Mouse (Mus musculus) liver, embryonic 12.5 days (tissue): ENCODE measurements around the gene Vill. TPM values are rescaled to one million over a fixed set of nuclear protein-coding genes. Genes with fewer than 3 reads are reported as not detected.
A peak's percentile ranks its signal among the peaks of the same experiment; 100 is the strongest.

Source experiments
- ATAC-seq: fragments of 200-750 bp; cut with Nextera tagmentation; 2 replicates; pipeline ENCODE4 v1.8.0; 2017; ENCODE audit warnings: moderate number of reproducible peaks, mild to moderate bottlenecking, moderate library complexity
- H3K27ac ChIP-seq: fragments of 300-500 bp; sonication (generic); 2 replicates; pipeline ENCODE4 v1.5.1; 2016; ENCODE audit warnings: mild to moderate bottlenecking
- H3K27me3 ChIP-seq: fragments of 300-500 bp; sonication (generic); replicated peaks from 2 replicates; pipeline ENCODE4 v1.6.1; 2016; ENCODE audit warnings: mild to moderate bottlenecking, moderate library complexity
- H3K36me3 ChIP-seq: fragments of 300-500 bp; sonication (generic); 2 replicates; pipeline ENCODE4 v1.6.1; 2016; ENCODE audit warnings: mild to moderate bottlenecking, moderate library complexity
- H3K4me1 ChIP-seq: fragments of 300-500 bp; sonication (generic); 2 replicates; pipeline ENCODE4 v1.6.1; 2016
- H3K4me2 ChIP-seq: fragments of 300-500 bp; sonication (generic); 2 replicates; pipeline ENCODE4 v1.6.1; 2016; ENCODE audit warnings: mild to moderate bottlenecking, moderate library complexity
- H3K4me3 ChIP-seq: fragments of 300-500 bp; sonication (generic); 2 replicates; pipeline ENCODE4 v1.5.1; 2016; ENCODE audit warnings: mild to moderate bottlenecking, moderate library complexity
- H3K9ac ChIP-seq: fragments of 300-500 bp; sonication (generic); 2 replicates; pipeline ENCODE4 v1.6.1; 2016; ENCODE audit warnings: mild to moderate bottlenecking, moderate library complexity
- H3K9me3 ChIP-seq: fragments of 300-500 bp; sonication (generic); replicated peaks from 2 replicates; pipeline ENCODE4 v1.6.1; 2016; ENCODE audit warnings: mild to moderate bottlenecking, moderate library complexity
- WGBS: fragments of 180-500 bp; shearing (Covaris S2); methylation state at CpG from one replicate; pipeline ENCODE4 v1.1.7; 2016; ENCODE audit not compliant: insufficient replicate concordance; 5-methylcytosine and 5-hydroxymethylcytosine counted together
- polyA plus RNA-seq: library from polyadenylated mRNA; unstranded; fragments of >200 nt; fragmentation: Nextera tagmentation; extraction: Ambion mirVana; gene quantifications from 2 replicates; pipeline ENCODE4 v1.2.1, GENCODE M21; 2016

Gene Vill
- polyA plus RNA-seq, 1 experiment from 2014 or later, result 12.7 TPM

DNA sequence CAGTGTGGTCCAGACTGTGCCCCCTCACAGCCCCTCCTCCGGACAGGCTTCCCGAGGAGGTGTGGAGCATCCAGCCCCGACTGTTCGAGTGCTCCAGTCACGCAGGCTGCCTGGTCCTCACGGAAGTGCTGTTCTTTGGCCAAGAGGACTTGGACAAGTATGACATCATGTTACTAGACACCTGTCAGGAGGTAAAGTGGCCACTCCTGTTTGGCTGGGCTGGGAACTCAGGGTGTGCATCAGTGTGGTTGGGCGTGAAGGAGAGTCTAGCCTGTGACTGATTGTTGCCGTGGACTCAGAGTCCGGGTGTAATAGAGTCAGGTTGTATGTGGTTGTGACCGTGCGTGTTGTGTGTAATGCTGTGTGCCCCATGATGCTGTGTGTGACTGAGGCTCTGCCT lies 15.7 kb downstream of the Vill start:
- no peak overlapping the region for H3K9ac ChIP-seq
- H3K9me3 ChIP-seq, result no peaks in the 10 kb centered on the region
- no peak for ATAC-seq
- H3K27me3 ChIP-seq, result no peaks in the 10 kb centered on the region; the same call in 1 of the 2 replicates
- no peaks in the 10 kb centered on the region for H3K36me3 ChIP-seq
- no peak overlapping the region for H3K4me3 ChIP-seq
- H3K27ac ChIP-seq, result no peak overlapping the region
- H3K4me1 ChIP-seq, result peaks cover 11% of the 10 kb centered on the region
- H3K4me2 ChIP-seq, result no peak overlapping the region
- 82% methylated on average over 11 of the region's 11 CpGs for WGBS

DNA sequence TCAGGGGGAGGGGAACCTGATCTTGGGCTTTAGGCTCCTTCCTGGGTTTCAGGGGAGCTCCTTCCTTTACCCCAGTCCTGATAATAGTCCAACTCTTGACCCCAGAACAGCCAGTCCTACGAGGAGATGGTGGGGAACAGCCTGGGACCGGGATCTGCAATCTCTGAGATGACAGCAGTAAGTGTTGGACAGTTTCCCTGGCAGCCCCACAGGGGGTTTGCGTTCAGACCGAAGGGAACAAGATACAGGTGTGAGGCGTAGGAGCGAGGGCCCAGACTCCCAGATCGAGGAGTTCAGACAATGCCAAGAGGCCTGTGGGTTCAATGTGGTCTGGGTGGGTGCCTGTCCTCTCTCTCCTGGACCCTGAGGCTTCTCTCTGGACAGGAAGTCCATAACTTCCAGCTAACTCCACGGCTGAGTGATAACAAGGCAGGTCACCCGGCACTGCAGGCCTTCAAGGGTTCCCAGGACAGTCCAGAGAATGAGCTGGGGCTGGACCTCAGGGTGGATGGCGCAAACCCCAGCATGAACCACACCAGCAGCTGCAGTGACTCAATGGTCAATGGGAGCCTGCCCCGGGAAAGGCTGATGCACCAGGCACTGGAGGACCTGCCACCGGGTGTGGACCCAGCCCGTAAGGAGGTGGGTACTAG lies 17.7 kb downstream of the Vill start:
- 69% methylated on average over 13 of the region's 13 CpGs for WGBS
- no peak overlapping the region for H3K9ac ChIP-seq
- no peak for ATAC-seq

GRCm38 (mm10) chr9:119071786-119072185 lies 19.2 kb downstream of the Vill start:
- H3K9me3 ChIP-seq, result no peaks in the 10 kb centered on the region
- no peaks in the 10 kb centered on the region for H3K4me1 ChIP-seq
- no peak overlapping the region for H3K4me3 ChIP-seq
- ATAC-seq, result no peak
- H3K4me2 ChIP-seq, result no peak overlapping the region
- H3K27ac ChIP-seq, result no peak overlapping the region
- H3K36me3 ChIP-seq, result no peaks in the 10 kb centered on the region
- 63% methylated on average over 9 of the region's 9 CpGs for WGBS
- H3K9ac ChIP-seq, result no peak overlapping the region
- H3K27me3 ChIP-seq, result no peaks in the 10 kb centered on the region

More for the DNA sequence above, 17.7 kb downstream of the Vill start:
- Histone ChIP-seq H3K27me3 (no peaks in the 10 kb centered on the region; the same call in 1 of the 2 replicates), H3K9me3 (no peaks in the 10 kb centered on the region), H3K36me3 (no peaks in the 10 kb centered on the region), H3K4me2 (no peak overlapping the region), H3K4me3 (no peak overlapping the region), H3K27ac (no peak overlapping the region), H3K4me1 (no peaks in the 10 kb centered on the region)

DNA sequence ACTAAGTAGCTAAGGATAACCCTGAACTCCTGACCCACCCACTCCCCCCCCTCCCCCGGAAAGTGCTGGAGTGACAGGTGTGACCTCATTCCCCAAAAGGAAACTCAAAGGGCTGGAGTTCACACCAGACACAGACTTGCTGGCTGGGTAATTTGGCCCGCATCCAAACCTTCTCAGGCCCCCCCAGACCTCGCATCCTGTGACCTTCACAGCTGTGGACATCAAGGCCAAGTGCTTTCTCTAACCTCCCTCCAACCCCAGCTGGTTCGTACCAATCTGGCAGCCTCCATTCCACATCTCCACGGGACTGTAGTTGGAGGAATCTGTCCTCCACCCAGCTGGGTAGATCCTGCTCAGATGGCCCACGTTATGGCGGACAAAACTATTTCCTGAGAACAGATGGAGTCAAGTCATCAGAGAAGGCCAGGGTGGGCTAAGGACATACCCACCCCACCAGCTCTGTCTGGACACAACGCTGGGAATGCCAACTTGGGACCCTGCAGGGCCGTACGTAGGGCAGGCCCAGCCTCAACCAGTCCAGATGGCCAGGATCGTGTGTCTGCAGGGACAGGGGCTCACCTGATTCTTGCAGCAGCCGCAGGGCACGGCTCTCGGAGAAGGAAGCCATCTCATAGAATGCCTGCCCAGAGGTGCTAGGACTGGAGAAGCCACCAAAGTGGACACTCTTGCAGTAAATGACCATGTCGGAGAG lies 20.8 kb downstream of the Vill start:
- ATAC-seq, result no peak
- H3K36me3 ChIP-seq, result no peaks in the 10 kb centered on the region
- no peaks in the 10 kb centered on the region for H3K27me3 ChIP-seq
- no peaks in the 10 kb centered on the region for H3K4me1 ChIP-seq
- no peak overlapping the region for H3K9ac ChIP-seq
- no peak overlapping the region for H3K4me2 ChIP-seq
- no peak overlapping the region for H3K4me3 ChIP-seq
- WGBS, result 73% methylated on average over 15 of the region's 15 CpGs
- no peak overlapping the region for H3K27ac ChIP-seq
- H3K9me3 ChIP-seq, result no peaks in the 10 kb centered on the region

- H3K4me1 ChIP-seq, result no peaks in the 10 kb centered on the region
- H3K4me2 ChIP-seq, result no peak overlapping the region
- 43% methylated on average over 16 of the region's 16 CpGs for WGBS
- H3K4me3 ChIP-seq, result no peak overlapping the region
- H3K27me3 ChIP-seq, result no peaks in the 10 kb centered on the region
- no peak overlapping the region for H3K9ac ChIP-seq
- no peak overlapping the region for H3K27ac ChIP-seq
- no peaks in the 10 kb centered on the region for H3K9me3 ChIP-seq
- no peaks in the 10 kb centered on the region for H3K36me3 ChIP-seq
- peak; percentile 13; the same call in 1 of the 2 replicates for ATAC-seq
These were observed 23.1 kb downstream of the Vill start for GRCm38 (mm10) chr9:119075685-119076084.

GRCm38 (mm10) chr9:119080040-119080675 lies 27.6 kb downstream of the Vill start:
- Histone ChIP-seq H3K36me3 (no peaks in the 10 kb centered on the region), H3K4me3 (no peak overlapping the region), H3K4me1 (no peaks in the 10 kb centered on the region; the same call in 1 of the 2 replicates), H3K27me3 (0 out of 2 replicates have a peak, but pooled peaks cover 1% of the 10 kb centered on the region), H3K4me2 (no peak overlapping the region), H3K9me3 (no peaks in the 10 kb centered on the region), H3K9ac (no peak overlapping the region), H3K27ac (no peak overlapping the region)
- WGBS, result 62% methylated on average over 5 of the region's 5 CpGs
- no peak for ATAC-seq

GRCm38 (mm10) chr9:119082039-119082438 lies 29.5 kb downstream of the Vill start:
- Histone ChIP-seq H3K4me2 (no peak overlapping the region), H3K9ac (no peak overlapping the region), H3K36me3 (no peaks in the 10 kb centered on the region), H3K4me1 (no peaks in the 10 kb centered on the region; the same call in 1 of the 2 replicates), H3K27me3 (peaks cover 19% of the 10 kb centered on the region; the same call in 1 of the 2 replicates), H3K4me3 (no peak overlapping the region), H3K27ac (peak overlapping the region; percentile 41; the same call in 1 of the 2 replicates), H3K9me3 (no peaks in the 10 kb centered on the region)
- 45% methylated on average over 8 of the region's 8 CpGs for WGBS
- ATAC-seq, result 0 out of 2 replicates have a peak, but pooled peaks have one; percentile 13

DNA sequence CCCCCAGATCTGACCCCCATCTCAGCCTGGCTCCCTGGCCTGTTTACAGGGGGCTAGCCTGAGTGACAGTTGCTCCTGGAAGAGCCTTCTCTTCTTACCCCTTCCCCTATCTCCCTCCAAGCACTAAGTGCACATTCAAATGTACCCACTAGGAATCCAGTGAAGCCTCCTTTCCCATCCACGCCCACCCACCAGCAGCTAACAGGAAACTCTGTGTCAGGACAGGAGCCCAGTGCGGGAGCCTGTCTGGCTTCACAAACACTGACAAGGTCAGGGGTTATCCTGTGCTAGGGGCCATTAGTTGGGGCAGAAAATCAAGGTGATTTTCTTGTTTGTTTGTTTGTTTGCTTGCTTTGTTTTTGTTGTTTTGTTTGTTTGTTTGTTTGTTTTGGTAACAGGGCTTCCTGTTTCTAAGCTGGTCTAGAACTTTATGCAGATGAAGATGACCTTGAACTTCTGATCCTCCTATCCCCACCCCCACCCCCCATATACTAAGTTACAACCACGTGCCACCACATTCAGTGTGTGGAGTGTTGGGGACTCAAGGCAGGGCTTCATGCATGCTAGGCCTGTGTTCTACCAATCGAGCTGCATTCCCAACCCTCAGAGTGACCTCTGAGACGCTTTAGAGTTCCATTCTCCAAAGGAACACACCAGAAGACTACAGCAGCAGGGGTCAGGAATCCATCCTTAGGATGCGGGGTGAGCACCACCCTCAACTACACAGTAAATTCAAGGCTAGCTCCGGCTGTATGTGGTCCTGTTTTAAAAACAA lies 30.3 kb downstream of the Vill start:
- no peak for ATAC-seq
- no peaks in the 10 kb centered on the region for H3K36me3 ChIP-seq
- peaks cover 27% of the 10 kb centered on the region; the same call in 1 of the 2 replicates for H3K27me3 ChIP-seq
- peaks cover 3% of the 10 kb centered on the region for H3K4me1 ChIP-seq
- WGBS, result 60% methylated on average over 7 of the region's 7 CpGs
- H3K27ac ChIP-seq, result peak overlapping the region; percentile 41; the same call in 1 of the 2 replicates
- no peak overlapping the region for H3K9ac ChIP-seq
- H3K9me3 ChIP-seq, result no peaks in the 10 kb centered on the region
- no peak overlapping the region for H3K4me3 ChIP-seq
- no peak overlapping the region for H3K4me2 ChIP-seq

DNA sequence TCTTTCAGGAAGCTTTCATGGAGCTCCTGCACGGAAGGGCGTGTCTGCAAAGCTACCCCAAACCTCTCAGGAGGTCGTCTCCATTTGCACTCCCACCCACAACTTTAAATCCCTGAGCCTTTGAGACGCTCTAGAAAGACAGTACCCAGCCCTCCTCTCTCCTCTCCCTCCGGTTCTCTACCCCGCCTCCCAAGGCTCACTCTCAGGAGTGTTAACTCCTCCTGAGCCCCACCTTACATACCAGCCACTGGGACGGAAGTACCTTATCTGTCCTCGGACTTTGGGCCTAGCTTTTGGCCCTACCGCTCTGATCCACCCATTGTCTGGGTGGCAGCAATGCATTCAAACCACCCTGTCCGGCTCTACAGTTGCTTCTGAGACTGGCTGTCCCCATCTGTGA lies 31.4 kb downstream of the Vill start:
- peaks cover 36% of the 10 kb centered on the region; the same call in 1 of the 2 replicates for H3K27me3 ChIP-seq
- peaks cover 13% of the 10 kb centered on the region for H3K4me1 ChIP-seq
- no peak overlapping the region for H3K27ac ChIP-seq
- no peak for ATAC-seq
- no peak overlapping the region for H3K4me2 ChIP-seq
- WGBS, result 49% methylated on average over 10 of the region's 10 CpGs
- H3K4me3 ChIP-seq, result no peak overlapping the region
- H3K36me3 ChIP-seq, result no peaks in the 10 kb centered on the region
- H3K9me3 ChIP-seq, result no peaks in the 10 kb centered on the region
- H3K9ac ChIP-seq, result no peak overlapping the region

DNA sequence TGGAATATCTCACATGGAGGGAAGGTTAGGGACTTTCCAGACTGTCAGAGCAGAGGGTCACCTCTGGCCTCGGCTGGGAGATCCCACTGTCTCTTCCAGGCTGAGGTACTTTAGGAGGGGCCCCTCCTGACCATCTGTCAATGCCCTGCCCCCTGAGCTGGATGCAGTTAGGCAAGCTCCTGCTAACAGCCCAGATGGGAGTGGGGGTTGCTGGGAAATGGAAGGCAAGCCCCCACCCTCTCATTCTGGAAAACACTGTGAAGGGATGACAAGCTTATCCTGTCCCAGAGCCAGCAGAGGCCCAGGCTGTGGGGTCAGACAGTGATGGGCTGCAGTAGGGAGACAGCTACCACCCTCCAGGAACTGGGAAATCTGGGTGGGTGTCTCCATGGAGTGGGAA lies 33.9 kb downstream of the Vill start:
- no peaks in the 10 kb centered on the region for H3K9me3 ChIP-seq
- no peaks in the 10 kb centered on the region for H3K36me3 ChIP-seq
- 39% methylated on average over 1 of the region's 1 CpGs for WGBS
- peaks cover 59% of the 10 kb centered on the region for H3K27me3 ChIP-seq
- no peak overlapping the region for H3K27ac ChIP-seq
- no peak overlapping the region for H3K4me3 ChIP-seq
- no peak for ATAC-seq
- H3K4me2 ChIP-seq, result no peak overlapping the region
- peaks cover 13% of the 10 kb centered on the region for H3K4me1 ChIP-seq
- no peak overlapping the region for H3K9ac ChIP-seq

- 64% methylated on average over 5 of the region's 5 CpGs for WGBS
- H3K4me2 ChIP-seq, result peak overlapping the region; percentile 66; the same call in 1 of the 2 replicates
- peak overlapping the region; percentile 44; the same call in 1 of the 2 replicates for H3K4me3 ChIP-seq
- H3K9ac ChIP-seq, result no peak overlapping the region
- peaks cover 67% of the 10 kb centered on the region for H3K27me3 ChIP-seq
- no peaks in the 10 kb centered on the region for H3K9me3 ChIP-seq
- peaks cover 13% of the 10 kb centered on the region for H3K4me1 ChIP-seq
- ATAC-seq, result no peak
- H3K36me3 ChIP-seq, result no peaks in the 10 kb centered on the region
- no peak overlapping the region for H3K27ac ChIP-seq
These were observed 34.7 kb downstream of the Vill start for GRCm38 (mm10) chr9:119087309-119087708.
